Mouse (Mus musculus) gastrocnemius, postnatal 4 days (tissue): Measurements from ENCODE around the gene Lama4. TPM values are rescaled to one million over a fixed set of nuclear protein-coding genes. Genes with fewer than 3 reads are reported as not detected.

Experiments
- DNase-seq, 2 experiments: peaks; one replicate each; pipeline ENCODE4 v3.0.0; 2021 to 2022; ENCODE audit warnings: low spot score in 2 of 2, mixed read lengths in 2 of 2
- long read RNA-seq, 2 experiments: library from polyadenylated mRNA; stranded (forward); transcript quantifications; one replicate each; pipeline ENCODE4 v2.0.0; 2021
- total RNA-seq, 2 experiments: library from RNA; stranded (reverse); gene quantifications; 2 replicates each; pipeline ENCODE4 v1.2.3; 2021

Gene Lama4
- total RNA-seq = 100 to 1,000 TPM; 173 to 197 TPM
- long read RNA-seq, experiment 1, full-length matches to known transcripts = 36 of 53 reads
- long read RNA-seq, experiment 1, partial matches to known transcripts = 17 of 53 reads
- long read RNA-seq, experiment 1, other reads (novel, unspliced or antisense) = 0 of 53 reads
- long read RNA-seq, experiment 2, full-length matches to known transcripts = 67 of 109 reads
- long read RNA-seq, experiment 2, partial matches to known transcripts = 39 of 109 reads
- long read RNA-seq, experiment 2, other reads (novel, unspliced or antisense) = 3 of 109 reads

DNA sequence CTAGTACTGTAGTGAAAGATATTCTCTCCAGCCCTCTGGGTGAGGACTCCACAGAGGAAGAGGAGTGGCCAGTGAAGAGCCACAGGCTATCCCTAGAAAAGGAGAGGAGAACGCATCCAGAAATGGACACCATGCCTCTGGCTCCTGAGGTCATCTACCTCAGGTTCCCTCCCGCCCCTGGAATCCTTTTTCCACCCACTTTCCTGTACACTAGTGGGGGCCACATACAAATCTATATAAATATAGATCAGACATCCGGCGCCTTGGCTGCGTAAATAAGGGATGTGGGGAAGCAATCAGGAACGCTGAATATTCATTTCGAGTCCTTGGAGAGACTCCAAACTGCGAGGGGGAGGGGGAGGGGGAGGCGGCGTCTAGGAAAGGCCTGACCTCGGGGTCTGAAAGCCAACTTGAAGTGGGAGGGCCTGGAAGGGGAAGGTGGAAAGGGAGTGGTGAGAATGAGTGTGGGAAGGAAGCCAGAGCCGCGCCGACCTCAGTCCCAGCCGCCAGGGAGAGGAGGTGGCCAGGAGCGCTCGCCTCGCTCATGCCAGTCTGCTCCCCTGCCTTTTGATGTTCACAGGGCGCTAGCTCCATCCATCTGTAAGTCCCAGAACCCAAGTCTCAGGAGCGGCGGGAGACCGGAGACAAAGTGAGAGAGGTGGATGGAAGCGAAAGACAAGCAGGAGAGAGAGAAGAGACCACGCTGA is at the start of gene Lama4:
Lama4 (plus strand) TSS at position 441 of the 707 bp plus-strand sequence.
- DNase-seq = peak; percentile 46 to 76

DNA sequence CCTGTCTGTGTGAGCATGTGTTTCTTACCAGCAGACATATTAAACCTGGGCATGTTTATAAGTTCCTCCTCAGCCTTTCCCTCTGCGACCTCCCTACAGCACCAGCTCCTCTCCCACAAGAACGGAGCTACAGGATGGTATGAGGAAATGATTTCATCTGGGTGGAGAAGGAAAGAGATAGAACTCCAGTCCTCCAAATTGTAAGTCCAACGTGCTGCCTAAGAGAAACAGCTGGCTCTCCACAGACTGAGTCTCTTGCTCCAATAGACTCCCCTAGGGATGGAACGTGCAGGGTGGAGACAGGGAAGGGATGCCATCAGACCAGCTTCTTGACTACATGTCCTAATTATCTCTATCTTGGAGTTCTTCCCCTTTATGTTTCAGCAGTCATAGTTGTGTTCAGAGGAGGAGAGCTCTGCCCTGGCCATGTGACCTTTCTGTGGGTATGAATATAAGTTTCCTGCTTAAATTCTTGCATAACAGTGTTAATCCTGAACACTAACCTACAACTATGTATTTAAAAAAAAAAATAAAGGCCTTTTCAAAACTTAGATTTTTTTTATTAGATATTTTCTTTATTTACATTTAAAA is 49.2 kb upstream of the Lama4 start:
- no peak for DNase-seq

DNA sequence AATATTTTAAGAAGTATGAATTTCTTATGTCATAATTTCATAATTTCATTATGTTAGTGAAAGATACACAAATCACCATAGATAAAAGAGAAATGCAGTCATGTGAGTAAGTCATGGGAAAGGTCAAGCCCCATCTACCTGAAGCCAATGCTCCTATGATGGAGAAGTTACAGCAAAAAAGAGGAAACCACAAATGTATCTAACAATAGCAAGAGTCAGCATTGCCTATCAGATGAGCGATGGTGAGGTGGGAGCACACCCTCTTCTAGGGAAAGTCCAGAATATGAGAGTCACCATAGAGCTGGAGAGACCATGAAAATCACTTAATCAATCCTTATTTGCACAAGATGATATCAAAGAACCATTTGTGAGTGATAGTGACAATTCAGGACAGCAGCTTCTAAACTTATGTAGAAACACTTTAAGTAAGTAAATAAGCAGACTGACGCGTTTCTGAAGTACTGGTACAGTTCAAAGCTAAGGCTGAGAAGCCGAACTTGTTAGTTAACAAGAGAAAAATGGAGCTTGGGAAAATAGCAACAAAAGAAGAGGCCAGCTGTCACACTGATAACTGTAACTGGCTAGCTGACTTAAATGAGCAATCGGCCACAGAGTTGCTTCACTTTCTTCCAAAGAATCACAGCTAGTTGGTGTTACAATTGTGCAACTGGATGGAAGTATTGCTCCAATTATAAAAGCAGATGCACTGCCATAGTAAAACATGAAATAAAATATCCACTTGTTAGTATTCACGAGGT is 36.2 kb upstream of the Lama4 start:
- DNase-seq = no peak

DNA sequence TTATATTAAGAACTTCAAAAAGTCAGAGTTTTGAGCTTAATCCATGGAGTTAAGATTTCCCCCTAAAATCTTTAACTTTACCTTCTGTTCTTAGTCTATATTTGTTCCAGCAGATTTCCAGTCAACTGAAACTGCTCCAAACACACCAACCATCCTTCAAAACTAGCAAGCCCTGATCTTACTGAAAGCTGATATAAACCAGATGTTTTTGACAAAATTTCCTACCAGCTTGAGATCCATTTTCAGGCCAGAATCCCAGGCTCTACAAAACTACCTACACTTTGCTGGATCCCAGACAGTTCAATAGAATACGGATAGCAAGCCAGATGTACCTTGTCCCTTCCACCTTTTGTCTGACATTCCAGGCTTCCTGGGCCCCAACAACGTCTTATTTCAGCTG is 20.6 kb upstream of the Lama4 start:
- no peak for DNase-seq

DNA sequence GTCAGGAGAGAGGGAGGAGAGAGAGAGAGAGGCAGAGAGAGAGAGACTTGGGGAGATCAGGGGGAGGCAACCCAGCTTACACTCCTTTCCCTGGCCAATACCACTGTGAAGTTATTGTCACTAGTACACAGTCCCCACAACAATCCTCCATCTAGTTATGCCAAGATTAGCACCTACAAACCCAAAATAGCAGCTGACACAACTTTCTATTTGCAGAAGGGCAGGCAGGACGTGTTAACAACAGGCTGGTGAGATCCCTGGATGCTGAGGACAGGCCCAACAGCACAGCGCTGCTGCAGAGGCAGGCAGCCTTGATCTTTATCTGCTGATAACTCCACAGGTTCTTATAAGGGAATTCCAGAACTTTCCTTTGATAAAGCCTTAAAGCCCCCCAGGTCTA is 3.4 kb upstream of the Lama4 start:
- DNase-seq = no peak

DNA sequence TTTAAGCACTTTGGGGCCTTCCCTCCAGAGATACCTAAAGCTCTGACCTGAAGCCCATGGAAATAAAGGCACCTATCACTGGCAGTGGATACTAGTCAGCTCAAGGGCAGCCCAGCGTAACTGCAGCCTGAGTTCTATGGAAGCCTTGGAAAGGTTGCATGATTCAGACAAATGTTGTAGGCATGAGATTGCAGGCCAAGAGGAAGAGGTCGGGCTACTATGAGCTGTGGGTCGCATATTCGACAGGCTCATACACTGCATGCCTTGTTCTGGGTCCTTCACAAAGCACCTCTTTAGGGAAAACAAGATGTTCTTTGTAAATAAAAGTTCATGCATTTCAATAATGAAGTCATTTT is 618 bp upstream of the Lama4 start:
- DNase-seq = no peak

DNA sequence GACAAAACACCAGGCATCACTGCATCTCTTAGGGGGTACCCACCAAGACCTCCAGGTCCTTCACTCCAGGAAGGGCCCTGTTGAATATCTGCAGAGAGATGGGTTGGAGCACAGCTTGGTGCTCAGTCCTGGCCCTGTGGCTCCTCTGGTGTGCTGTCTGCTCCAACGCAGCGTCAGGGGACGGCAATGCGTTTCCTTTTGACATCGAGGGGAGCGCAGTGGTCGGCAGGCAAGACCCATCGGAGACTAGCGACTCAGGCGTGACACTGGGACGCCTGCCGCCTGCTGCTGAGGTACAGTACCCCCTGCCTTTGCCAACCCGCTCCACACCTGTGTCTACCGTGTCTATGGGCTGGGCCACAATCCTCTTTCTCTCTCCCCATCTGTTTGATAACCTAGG is 542 bp downstream of the Lama4 start:
- DNase-seq = peak; percentile 24 to 44

DNA sequence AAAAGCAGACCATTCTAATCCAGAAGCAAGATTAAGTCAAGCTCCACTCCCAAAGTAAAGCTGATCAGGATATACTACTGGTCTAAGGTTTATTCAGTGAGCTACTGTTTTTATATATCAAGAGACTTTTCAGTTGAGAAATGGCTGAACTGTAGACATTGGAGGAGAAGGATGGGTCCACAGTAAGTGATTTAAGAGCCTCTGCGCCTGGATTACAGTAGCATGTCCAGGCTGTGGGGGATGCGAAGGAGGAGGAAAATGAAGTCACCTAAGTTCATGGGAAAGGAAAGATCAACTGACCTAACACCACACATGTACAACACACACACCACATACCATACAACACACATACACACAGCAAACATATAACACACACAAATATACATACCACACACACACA is 1.3 kb downstream of the Lama4 start:
- DNase-seq = no peak

DNA sequence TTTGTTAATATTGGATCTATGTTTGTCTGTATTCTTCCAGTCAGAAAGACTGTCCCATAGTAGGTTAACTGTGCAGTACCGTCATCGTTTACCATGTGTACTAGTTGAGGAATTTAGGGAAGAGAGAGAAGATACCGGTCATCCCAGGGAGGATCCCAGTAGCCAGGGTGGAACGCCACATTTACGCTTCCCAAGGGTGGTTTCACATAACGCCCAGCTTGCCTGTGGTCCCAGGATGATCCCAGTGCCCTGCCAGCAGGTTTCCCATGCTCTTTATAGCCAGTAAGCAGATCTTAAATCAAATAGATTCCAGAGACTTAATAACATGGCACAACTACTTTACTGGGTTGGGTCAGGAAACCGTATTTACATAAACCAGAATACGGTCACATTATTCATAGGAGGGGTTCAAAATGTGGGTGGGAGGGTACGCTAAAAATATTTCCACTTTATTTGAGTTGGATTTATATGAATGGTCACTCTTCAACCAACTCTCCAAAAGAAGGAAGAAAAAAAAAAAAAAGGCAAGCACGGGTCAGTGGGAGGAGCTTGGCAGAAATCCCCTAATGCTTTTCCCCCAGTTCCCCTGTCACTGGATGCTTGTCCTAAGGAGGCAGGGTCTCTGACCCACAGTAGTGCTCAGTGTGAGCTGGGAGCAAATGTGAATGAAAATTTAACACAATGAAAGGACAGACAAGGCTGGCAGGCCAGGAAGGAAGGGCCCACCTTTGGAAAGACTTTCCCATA is 3.2 kb downstream of the Lama4 start:
- peak in 1 of 2 experiments; percentile 24 for DNase-seq

DNA sequence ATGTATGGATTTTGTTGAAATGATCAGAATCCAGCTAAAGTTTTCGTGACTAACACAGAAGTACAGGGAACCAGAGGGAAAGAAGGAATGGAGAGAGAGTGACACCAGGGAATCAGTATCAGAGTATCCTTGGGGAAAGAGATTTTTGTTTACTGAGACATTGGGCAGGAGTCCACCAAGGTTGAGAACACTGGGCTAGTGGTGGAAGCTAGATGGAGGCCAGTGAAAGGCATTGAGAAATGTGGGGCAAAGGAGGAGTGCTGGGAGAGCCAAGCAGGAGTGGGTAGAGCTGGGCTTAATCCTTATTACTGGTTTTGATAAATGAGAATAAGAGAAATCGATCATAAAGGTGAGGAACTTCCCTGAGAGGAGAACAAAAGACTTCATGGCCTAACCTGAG is 4.2 kb downstream of the Lama4 start:
- DNase-seq = no peak

DNA sequence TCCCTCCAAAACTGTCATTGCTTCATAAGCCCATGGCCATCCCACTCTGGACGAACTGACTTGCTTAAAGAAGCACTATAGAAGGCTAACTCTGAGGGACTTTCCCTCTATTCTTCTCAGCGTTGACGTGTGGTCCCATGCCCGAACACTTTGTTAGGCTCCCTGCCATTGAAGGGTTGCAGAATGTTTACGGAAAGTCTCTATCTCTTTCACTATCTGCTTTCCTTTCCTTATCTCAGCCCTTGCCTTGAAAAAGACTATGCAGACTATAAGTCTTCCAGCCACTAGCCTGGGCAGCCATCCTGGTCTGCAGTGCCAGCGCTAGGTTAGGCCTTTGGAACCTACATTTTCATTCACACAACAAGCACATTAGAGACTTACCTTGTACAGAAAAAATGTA is 4.7 kb downstream of the Lama4 start:
- DNase-seq = no peak

DNA sequence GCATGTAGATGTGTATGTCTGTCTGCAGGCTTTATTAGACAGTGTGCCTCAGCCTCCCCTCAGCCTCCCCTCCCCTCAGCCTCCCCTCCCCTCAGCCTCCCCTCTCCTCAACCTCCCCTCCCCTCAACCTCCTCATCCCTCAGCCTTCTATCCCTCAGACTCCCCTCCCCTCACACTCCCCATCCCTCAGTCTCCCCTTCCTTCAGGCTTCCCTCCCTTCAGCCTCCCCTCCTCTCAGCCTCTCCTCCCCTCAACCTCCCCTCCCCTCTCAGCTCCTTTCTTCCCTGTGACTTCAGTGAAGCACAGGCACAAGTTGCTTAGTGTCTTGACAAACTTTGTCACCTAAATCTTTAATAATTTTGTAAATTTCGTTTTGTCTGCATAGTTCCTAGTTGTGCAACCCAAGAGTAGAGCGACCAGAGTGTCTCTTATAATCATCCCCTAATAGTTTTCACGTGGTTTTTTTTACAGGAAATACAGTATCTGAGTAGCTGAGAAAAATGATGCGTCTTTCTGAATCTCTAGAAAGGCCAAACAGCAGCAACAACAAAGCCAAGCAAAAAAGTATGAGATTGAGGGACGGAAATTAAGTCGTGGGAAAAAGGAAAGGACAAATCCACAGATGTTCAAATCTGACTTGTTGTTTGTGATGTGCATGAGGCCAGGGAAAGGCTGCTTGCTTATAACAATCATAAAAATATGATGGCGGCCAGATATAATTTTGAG is 7.1 kb downstream of the Lama4 start:
- DNase-seq = no peak

DNA sequence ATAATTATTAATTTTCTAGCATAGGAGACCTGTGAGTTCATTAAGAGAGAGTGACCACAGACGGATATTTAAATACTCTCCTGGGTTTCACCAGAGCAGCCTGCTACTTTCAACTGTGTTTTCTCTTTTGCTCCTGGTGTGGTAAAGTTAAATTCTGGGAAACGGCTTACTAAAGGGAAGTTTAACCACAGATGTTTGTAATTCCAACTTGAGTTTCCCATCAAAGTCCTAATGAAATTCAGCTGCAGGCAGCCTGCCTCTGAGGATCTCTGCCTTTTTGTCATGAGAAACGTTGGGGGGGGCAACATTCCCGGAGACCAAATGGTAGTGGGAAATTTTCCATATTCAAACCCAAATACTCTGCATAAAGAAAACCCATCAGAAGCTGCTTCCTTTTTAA is 7.7 kb downstream of the Lama4 start:
- DNase-seq = peak in 1 of 2 experiments; percentile 28

DNA sequence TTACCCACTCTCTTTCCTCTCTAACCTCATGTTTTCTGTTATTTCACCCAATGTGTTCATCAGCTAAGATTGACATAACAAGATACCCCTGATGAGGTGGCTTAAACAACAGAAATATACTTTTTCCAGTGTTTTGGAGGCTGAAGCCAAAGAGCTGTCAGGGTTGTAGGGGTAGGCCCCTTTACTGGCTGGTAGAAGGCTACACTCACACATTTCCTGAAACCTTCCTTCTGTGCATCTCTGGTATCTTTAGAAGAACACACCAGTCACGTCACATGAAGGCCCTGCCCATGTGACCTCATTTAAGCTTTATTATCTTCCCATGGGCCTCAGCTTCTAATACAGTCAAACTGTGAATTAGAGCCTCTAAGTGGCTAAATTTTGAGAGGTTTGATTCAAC is 12.9 kb downstream of the Lama4 start:
- DNase-seq = no peak

DNA sequence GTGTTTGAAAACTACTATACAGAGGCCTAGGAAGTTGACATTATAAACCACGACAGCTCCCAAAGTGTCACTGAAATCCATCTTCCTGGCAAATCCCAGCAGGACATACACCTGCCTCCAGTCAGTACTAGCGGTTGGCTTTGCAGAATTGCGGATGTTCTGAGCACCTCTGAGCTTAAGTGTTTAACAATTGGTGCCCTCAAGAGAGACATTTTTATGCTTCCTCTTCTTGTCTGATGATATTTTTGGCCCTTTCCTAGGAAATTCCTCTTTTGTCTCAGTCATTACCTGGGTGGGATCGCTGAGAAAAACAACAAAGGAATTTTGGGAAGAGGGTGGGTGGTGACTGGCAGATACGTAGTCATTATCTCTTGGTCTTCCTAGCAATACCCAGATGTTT is 14.4 kb downstream of the Lama4 start:
- no peak for DNase-seq

DNA sequence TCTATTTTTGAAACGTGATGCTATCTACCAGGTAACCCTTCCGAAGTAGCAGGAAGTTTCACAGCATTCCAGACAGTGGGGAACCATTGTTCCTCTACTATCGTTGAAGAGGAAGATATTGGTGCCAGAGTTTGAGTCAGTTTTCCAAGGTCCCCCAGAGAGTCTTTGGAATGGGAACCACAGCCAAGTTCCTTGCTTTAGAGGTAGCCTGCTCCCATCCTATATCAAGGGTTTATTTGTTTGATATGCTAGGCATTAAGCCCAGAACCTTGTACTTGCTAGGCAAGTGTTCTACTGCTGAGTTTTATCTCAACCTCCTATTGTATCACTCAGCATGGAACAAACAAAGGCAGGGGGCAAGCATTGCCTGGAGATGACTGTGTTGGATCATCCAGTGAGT is 15.7 kb downstream of the Lama4 start:
- no peak for DNase-seq

DNA sequence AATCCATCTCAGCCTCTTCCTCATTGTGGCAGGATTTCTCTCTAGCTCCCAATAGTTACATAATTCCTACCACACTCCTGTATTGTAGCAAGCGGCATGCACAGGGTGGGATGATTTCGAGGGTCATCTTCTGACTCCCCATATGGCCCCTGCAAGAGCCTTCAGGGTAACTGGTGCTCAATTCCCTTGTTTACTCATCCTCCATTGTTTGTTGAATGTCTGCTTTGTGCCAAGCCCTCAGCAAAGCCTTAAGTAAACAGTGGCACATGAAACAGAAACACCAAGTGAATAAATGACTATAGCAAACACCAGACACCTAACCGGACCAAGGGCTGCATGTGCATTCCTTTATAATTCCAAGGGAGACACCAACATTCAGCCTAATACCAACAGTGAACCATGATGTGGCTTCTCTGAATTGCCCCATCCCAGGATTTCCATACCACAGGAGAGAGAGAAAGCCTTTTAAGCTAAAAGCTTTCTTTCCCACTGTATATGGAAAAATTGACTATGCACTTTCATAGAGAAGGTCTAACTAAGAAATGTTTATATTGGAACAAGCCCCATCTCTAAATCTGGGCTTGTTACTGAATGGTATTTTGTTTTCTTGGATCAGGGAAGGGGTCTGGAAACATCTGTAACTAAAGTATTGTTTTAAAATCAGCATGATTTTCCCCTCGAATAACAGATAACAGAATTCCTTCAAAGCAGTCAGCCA is 19.2 kb downstream of the Lama4 start:
- no peak for DNase-seq

DNA sequence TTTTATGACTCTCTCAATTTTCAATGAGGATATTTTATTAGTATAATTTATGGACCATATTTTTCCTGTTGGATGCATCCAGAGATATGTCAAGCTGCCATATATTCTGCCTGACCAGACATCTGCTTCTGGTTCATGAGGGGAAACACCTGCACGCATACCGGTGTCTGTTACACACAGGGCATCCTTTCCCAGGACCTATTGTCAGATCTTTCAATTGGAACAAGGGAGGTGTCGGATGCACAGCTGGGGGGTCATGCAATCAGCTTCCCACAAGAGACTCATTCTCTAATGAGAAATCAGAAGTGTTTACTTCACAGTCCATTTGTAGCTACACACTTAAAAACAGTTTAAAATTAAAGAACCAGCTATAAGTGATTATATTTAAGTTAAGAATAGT is 20.7 kb downstream of the Lama4 start:
- no peak for DNase-seq

DNA sequence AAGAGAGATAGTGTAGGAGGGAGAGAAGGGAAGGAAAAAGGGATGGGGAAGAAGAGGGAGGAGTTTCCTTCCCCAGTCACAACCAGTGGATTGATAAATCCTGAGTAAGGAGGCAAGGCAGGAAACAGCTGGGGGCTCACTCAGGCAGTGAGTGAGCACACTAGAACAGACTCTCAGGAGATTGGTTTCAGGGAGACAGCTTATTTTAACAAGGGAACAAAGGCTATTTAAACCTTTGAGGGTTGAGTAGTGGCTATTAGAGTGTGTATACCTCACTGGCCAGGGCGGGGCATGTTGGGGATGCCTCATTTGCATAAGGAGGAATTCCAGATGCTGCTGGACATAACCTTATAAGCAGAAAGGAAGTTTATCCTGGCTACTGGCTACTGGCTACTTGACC is 27.5 kb downstream of the Lama4 start:
- no peak for DNase-seq
